Mouse (Mus musculus) kidney, postnatal 36 days (tissue): Measurements from ENCODE around the gene Stpg2.
"Not testable (repeated sequence)": the region's sequence is repeated elsewhere in the genome, so short reads cannot be mapped to it uniquely, and the experiment has no call there.

Experiments used
- DNase-seq, 2 experiments: peaks; one replicate each; pipeline ENCODE4 v3.0.0; 2021 to 2022; ENCODE audit warnings: mixed read lengths in 2 of 2

Gene Stpg2

GRCm38 (mm10) chr3:139442170-139442569 is 236.7 kb downstream of the Stpg2 start:
- DNase-seq, result no peak

GRCm38 (mm10) chr3:139495939-139496338 is 290.4 kb downstream of the Stpg2 start:
- DNase-seq, result no peak

GRCm38 (mm10) chr3:139502216-139502615 is 296.7 kb downstream of the Stpg2 start:
- no peak for DNase-seq

GRCm38 (mm10) chr3:139509275-139509985 is 303.9 kb downstream of the Stpg2 start:
- no peak for DNase-seq

- no peak for DNase-seq
Measured at GRCm38 (mm10) chr3:139578496-139578895, 373.0 kb downstream of the Stpg2 start.

- no peak for DNase-seq
Measured at GRCm38 (mm10) chr3:139581298-139581697, 375.8 kb downstream of the Stpg2 start.

GRCm38 (mm10) chr3:139599508-139599907 is 394.0 kb downstream of the Stpg2 start:
- DNase-seq, result no peak

GRCm38 (mm10) chr3:139608267-139608666 is 402.8 kb downstream of the Stpg2 start:
- not testable (repeated sequence) for DNase-seq

GRCm38 (mm10) chr3:139614641-139615040 is 409.1 kb downstream of the Stpg2 start:
- DNase-seq, result no peak

GRCm38 (mm10) chr3:139615791-139616190 is 410.3 kb downstream of the Stpg2 start:
- DNase-seq, result no peak

- no peak for DNase-seq
Measured at GRCm38 (mm10) chr3:139637887-139638286, 432.4 kb downstream of the Stpg2 start.

GRCm38 (mm10) chr3:139651505-139651904 is 446.0 kb downstream of the Stpg2 start:
- DNase-seq, result no peak

- no peak for DNase-seq
Measured at GRCm38 (mm10) chr3:139659416-139659815, 453.9 kb downstream of the Stpg2 start.

GRCm38 (mm10) chr3:139662241-139662640 is 456.7 kb downstream of the Stpg2 start:
- no peak for DNase-seq

- no peak for DNase-seq
Measured at GRCm38 (mm10) chr3:139663712-139664245, 458.3 kb downstream of the Stpg2 start.

GRCm38 (mm10) chr3:139665047-139665446 is 459.6 kb downstream of the Stpg2 start:
- no peak for DNase-seq

- DNase-seq, result no peak
Measured at GRCm38 (mm10) chr3:139676192-139676591, 470.7 kb downstream of the Stpg2 start.

- no peak for DNase-seq
Measured at GRCm38 (mm10) chr3:139676723-139677122, 471.2 kb downstream of the Stpg2 start.

GRCm38 (mm10) chr3:139704238-139704637 is 498.7 kb downstream of the Stpg2 start:
- not testable (repeated sequence) for DNase-seq

GRCm38 (mm10) chr3:139707396-139707795 is 501.9 kb downstream of the Stpg2 start:
- not testable (repeated sequence) for DNase-seq

GRCm38 (mm10) chr3:139709794-139710193 is 504.3 kb downstream of the Stpg2 start:
- DNase-seq, result no peak

GRCm38 (mm10) chr3:139728751-139729150 is 523.3 kb downstream of the Stpg2 start:
- DNase-seq, result no peak

GRCm38 (mm10) chr3:139729248-139729647 is 523.8 kb downstream of the Stpg2 start:
- no peak for DNase-seq

GRCm38 (mm10) chr3:139733156-139733555 is 527.7 kb downstream of the Stpg2 start:
- DNase-seq, result no peak

- no peak for DNase-seq
Measured at GRCm38 (mm10) chr3:139739388-139739787, 533.9 kb downstream of the Stpg2 start.
